15 mouse cellular contexts compared by ENCODE assay signal in the genomic region with DNA sequence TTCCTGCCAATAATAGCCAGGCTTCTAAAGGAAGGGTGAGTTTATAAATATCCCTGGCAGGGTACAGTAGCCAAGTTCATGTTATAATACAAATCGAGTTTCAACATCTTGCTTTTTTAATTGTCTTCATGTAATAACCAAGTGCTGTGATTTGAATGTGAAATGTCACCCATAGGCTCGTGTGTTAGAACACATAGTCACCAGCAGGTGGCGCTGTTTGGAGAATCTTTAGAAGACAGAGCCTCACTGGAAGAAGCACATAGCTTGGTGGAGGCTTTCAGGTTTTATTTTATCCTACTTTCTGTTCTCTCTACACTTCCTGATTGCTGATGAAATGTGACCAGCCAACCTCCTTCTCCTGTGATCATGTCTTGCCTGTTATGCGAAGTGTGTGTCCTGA.
DNase-seq lines count a peak whose midpoint lies in the region; ATAC-seq and TF ChIP-seq lines count a peak whose summit lies in the region.
"Had no signal": no experiment of that assay in that cellular context is flagged by ENCODE, and none has a peak within 500 bp of the region (broad histone marks: within the 10 kb centered on the region; RNA-seq: fewer than 3 reads in every experiment).

No protein-coding gene starts in this region.

- peak; percentile 22; the same call in 1 of the 2 replicates for TF ChIP-seq CTCF in heart, postnatal 0 days (IDR thresholded peaks at IDR 0.05; ENCODE audit: low read depth)
- TF ChIP-seq CTCF in midbrain, postnatal 0 days (IDR thresholded peaks at IDR 0.05): peak; percentile 54

- no peaks in the 10 kb centered on the region for H3K27me3 ChIP-seq in heart, postnatal 0 days (ENCODE audit: control insufficient read depth, insufficient read depth, low read length)
- H3K27me3 ChIP-seq in midbrain, postnatal 0 days (ENCODE audit: insufficient read depth, low read length): no peaks in the 10 kb centered on the region
- H3K27me3 ChIP-seq in midbrain, embryonic 16.5 days (ENCODE audit: control insufficient read depth, insufficient read depth, low read depth, low read length): no peaks in the 10 kb centered on the region
- H3K27me3 ChIP-seq: heart, embryonic 13.5 days; neural tube, embryonic 12.5 days had no signal

- DNase-seq in heart, postnatal 0 days (ENCODE audit: low spot score): no peak
- DNase-seq in heart, postnatal 25 days (ENCODE audit: low spot score): no peak
- no peak for DNase-seq in midbrain, postnatal 0 days (ENCODE audit: low spot score)
- peak; percentile 63 for DNase-seq in R1 (ENCODE audit: low read depth, low spot score)
- DNase-seq in gastrocnemius, adult 18-20 months (ENCODE audit: low spot score): no peak
- DNase-seq in kidney, adult 8-10 months: no peak
- DNase-seq in cerebellum, postnatal 36 days: no peak
- DNase-seq: adrenal gland, adult 8-10 months; lung, adult 18-20 months; retina, postnatal 1 day; thymus, postnatal 14 days had no signal

- intact Hi-C loops in heart, postnatal 25 days (cut with DNase I): no loop called here

- no peak overlapping the region for H3K9ac ChIP-seq in heart, postnatal 0 days (replicated peaks; ENCODE audit: low read depth, low read length)
- no peak overlapping the region for H3K9ac ChIP-seq in midbrain, postnatal 0 days (replicated peaks; ENCODE audit: low read length, poor library complexity, severe bottlenecking)
- no peak overlapping the region for H3K9ac ChIP-seq in midbrain, embryonic 16.5 days (ENCODE audit: low read depth, low read length)
- H3K9ac ChIP-seq: heart, embryonic 13.5 days; neural tube, embryonic 12.5 days had no signal

- no peak for ATAC-seq in heart, postnatal 0 days (ENCODE audit: insufficient read depth, low read depth)
- ATAC-seq in midbrain, postnatal 0 days (ENCODE audit: low FRiP score): no peak
- ATAC-seq in midbrain, embryonic 16.5 days: no peak

- 84% methylated on average over 4 of the region's 4 CpGs for WGBS in heart, postnatal 0 days
- 92% methylated on average over 4 of the region's 4 CpGs for WGBS in midbrain, postnatal 0 days
- 93% methylated on average over 4 of the region's 4 CpGs for WGBS in midbrain, embryonic 16.5 days

- H3K36me3 ChIP-seq in heart, postnatal 0 days (replicated peaks; ENCODE audit: control insufficient read depth, insufficient read depth, low read length): peaks cover 58% of the 10 kb centered on the region
- no peaks in the 10 kb centered on the region for H3K36me3 ChIP-seq in midbrain, postnatal 0 days (ENCODE audit: insufficient read depth, low read length)
- no peaks in the 10 kb centered on the region for H3K36me3 ChIP-seq in midbrain, embryonic 16.5 days (ENCODE audit: control insufficient read depth, insufficient read depth, low read length)

- H3K4me1 ChIP-seq in heart, postnatal 0 days (ENCODE audit: control insufficient read depth, insufficient read depth): no peaks in the 10 kb centered on the region
- no peaks in the 10 kb centered on the region for H3K4me1 ChIP-seq in midbrain, postnatal 0 days (ENCODE audit: insufficient read depth, low read length)
- no peaks in the 10 kb centered on the region for H3K4me1 ChIP-seq in midbrain, embryonic 16.5 days (ENCODE audit: control insufficient read depth, insufficient read depth, low read length)
- H3K4me1 ChIP-seq: heart, embryonic 13.5 days; neural tube, embryonic 12.5 days had no signal

- no peak overlapping the region for H3K27ac ChIP-seq in heart, postnatal 0 days (ENCODE audit: low read depth)
- no peak overlapping the region for H3K27ac ChIP-seq in midbrain, postnatal 0 days (ENCODE audit: low read depth, low read length)
- no peak overlapping the region for H3K27ac ChIP-seq in midbrain, embryonic 16.5 days (ENCODE audit: low read length)
- H3K27ac ChIP-seq: heart, embryonic 13.5 days; neural tube, embryonic 12.5 days had no signal

- H3K4me2 ChIP-seq in heart, postnatal 0 days (ENCODE audit: low read depth, low read length): no peak overlapping the region
- H3K4me2 ChIP-seq in midbrain, postnatal 0 days (ENCODE audit: low read depth, low read length, poor library complexity, severe bottlenecking): no peak overlapping the region
- H3K4me2 ChIP-seq in midbrain, embryonic 16.5 days (ENCODE audit: low read length): no peak overlapping the region
- H3K4me2 ChIP-seq: heart, embryonic 13.5 days; midbrain, embryonic 11.5 days; neural tube, embryonic 12.5 days had no signal

- no peak overlapping the region for H3K4me3 ChIP-seq in heart, postnatal 0 days (ENCODE audit: low read depth, low read length)
- no peak overlapping the region for H3K4me3 ChIP-seq in midbrain, postnatal 0 days (ENCODE audit: low read depth, low read length)
- no peak overlapping the region for H3K4me3 ChIP-seq in midbrain, embryonic 16.5 days (ENCODE audit: low read depth, low read length)
- H3K4me3 ChIP-seq: heart, embryonic 13.5 days; neural tube, embryonic 12.5 days had no signal

- TF ChIP-seq EP300 in heart, postnatal 0 days (IDR thresholded peaks at IDR 0.05; ENCODE audit: low read depth): no peak

- 0 out of 2 replicates have a peak, but pooled peaks cover 4% of the 10 kb centered on the region for H3K9me3 ChIP-seq in heart, postnatal 0 days (replicated peaks; ENCODE audit: control insufficient read depth, low read length)
- no peaks in the 10 kb centered on the region for H3K9me3 ChIP-seq in midbrain, postnatal 0 days (ENCODE audit: low read length)
- H3K9me3 ChIP-seq in midbrain, embryonic 16.5 days (replicated peaks; ENCODE audit: control insufficient read depth, low read length, poor library complexity, severe bottlenecking): no peaks in the 10 kb centered on the region
